9 mouse cellular contexts compared by ENCODE assay signal in the genomic region with DNA sequence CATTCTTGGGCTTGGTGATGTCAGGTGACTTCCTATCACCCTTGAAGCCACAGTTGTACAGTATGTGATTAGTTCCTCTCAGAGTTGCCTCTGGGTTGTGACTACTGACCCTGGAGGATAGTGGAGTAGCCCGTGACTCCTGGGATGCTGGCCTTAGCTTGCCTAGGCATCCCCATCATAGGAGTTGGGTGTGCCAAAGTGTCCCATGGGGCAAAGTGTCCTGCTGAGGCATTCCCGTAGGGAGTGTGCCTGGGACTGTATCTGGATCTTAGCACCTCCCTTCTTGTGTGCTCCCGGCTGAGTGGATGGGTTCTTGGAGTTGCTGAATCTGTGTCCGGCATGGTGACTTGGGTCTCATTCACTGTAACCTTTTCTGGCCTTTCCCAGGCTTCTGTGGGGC. TPM values are rescaled to one million over a fixed set of nuclear protein-coding genes. Genes with fewer than 3 reads are reported as not detected.
DNase-seq lines count a peak whose midpoint lies in the region; ATAC-seq lines count a peak whose summit lies in the region.
"Had no signal": no experiment of that assay in that cellular context is flagged by ENCODE, and none has a peak within 500 bp of the region (broad histone marks: within the 10 kb centered on the region; RNA-seq: fewer than 3 reads in every experiment).

No protein-coding gene starts in this region.

- H3K36me3 ChIP-seq in heart, embryonic 16.5 days (ENCODE audit: control insufficient read depth, insufficient read depth): peaks cover 45% of the 10 kb centered on the region
- peaks cover 45% of the 10 kb centered on the region for H3K36me3 ChIP-seq in midbrain, embryonic 16.5 days (ENCODE audit: control insufficient read depth, insufficient read depth, low read length)
- peaks cover 79% of the 10 kb centered on the region for H3K36me3 ChIP-seq in midbrain, embryonic 15.5 days (replicated peaks)
- H3K36me3 ChIP-seq in stomach, embryonic 15.5 days: peaks cover 59% of the 10 kb centered on the region

- H3K4me2 ChIP-seq in heart, embryonic 16.5 days (ENCODE audit: low read depth, low read length): no peak overlapping the region
- no peak overlapping the region for H3K4me2 ChIP-seq in midbrain, embryonic 16.5 days (ENCODE audit: low read length)
- H3K4me2 ChIP-seq in midbrain, embryonic 15.5 days: no peak overlapping the region
- no peak overlapping the region for H3K4me2 ChIP-seq in stomach, embryonic 15.5 days
- H3K4me2 ChIP-seq: lung, embryonic 14.5 days had no signal

- no peak overlapping the region for H3K4me3 ChIP-seq in heart, embryonic 16.5 days (ENCODE audit: low read length)
- no peak overlapping the region for H3K4me3 ChIP-seq in midbrain, embryonic 16.5 days (ENCODE audit: low read depth, low read length)
- H3K4me3 ChIP-seq in midbrain, embryonic 15.5 days: no peak overlapping the region
- no peak overlapping the region for H3K4me3 ChIP-seq in stomach, embryonic 15.5 days (replicated peaks)

- H3K4me1 ChIP-seq in heart, embryonic 16.5 days (ENCODE audit: control insufficient read depth, insufficient read depth, low read length): peaks cover 35% of the 10 kb centered on the region
- H3K4me1 ChIP-seq in midbrain, embryonic 16.5 days (ENCODE audit: control insufficient read depth, insufficient read depth, low read length): no peaks in the 10 kb centered on the region
- no peaks in the 10 kb centered on the region for H3K4me1 ChIP-seq in midbrain, embryonic 15.5 days
- H3K4me1 ChIP-seq in stomach, embryonic 15.5 days: peaks cover 6% of the 10 kb centered on the region; the same call in 1 of the 2 replicates

- peak overlapping the region; percentile 53 for H3K27ac ChIP-seq in heart, embryonic 16.5 days (ENCODE audit: low read length)
- H3K27ac ChIP-seq in midbrain, embryonic 16.5 days (ENCODE audit: low read length): no peak overlapping the region
- H3K27ac ChIP-seq in midbrain, embryonic 15.5 days: no peak overlapping the region
- H3K27ac ChIP-seq in stomach, embryonic 15.5 days: peak overlapping the region; percentile 54

- ATAC-seq in heart, embryonic 16.5 days (replicated peaks; ENCODE audit: extremely low read depth, insufficient read depth, low FRiP score): peak; percentile 10; the same call in 1 of the 2 replicates
- 0 out of 2 replicates have a peak, but pooled peaks have one; percentile 17 for ATAC-seq in midbrain, embryonic 16.5 days
- ATAC-seq in midbrain, embryonic 15.5 days (replicated peaks): no peak
- ATAC-seq in stomach, embryonic 15.5 days (ENCODE audit: insufficient read depth, low FRiP score, low read depth): no peak

- no peaks in the 10 kb centered on the region for H3K9me3 ChIP-seq in heart, embryonic 16.5 days (replicated peaks; ENCODE audit: control insufficient read depth, low read length)
- H3K9me3 ChIP-seq in midbrain, embryonic 16.5 days (replicated peaks; ENCODE audit: control insufficient read depth, low read length, poor library complexity, severe bottlenecking): no peaks in the 10 kb centered on the region
- H3K9me3 ChIP-seq in midbrain, embryonic 15.5 days: no peaks in the 10 kb centered on the region
- H3K9me3 ChIP-seq in stomach, embryonic 15.5 days: no peaks in the 10 kb centered on the region

- WGBS in heart, embryonic 16.5 days: 38% methylated on average over 4 of the region's 4 CpGs
- WGBS in midbrain, embryonic 16.5 days: 95% methylated on average over 4 of the region's 4 CpGs
- 94% methylated on average over 4 of the region's 4 CpGs for WGBS in midbrain, embryonic 15.5 days
- WGBS in stomach, embryonic 15.5 days: 92% methylated on average over 4 of the region's 4 CpGs

- no peaks in the 10 kb centered on the region for H3K27me3 ChIP-seq in heart, embryonic 16.5 days (ENCODE audit: control insufficient read depth, insufficient read depth, low read length)
- no peaks in the 10 kb centered on the region for H3K27me3 ChIP-seq in midbrain, embryonic 16.5 days (ENCODE audit: control insufficient read depth, insufficient read depth, low read depth, low read length)
- no peaks in the 10 kb centered on the region for H3K27me3 ChIP-seq in midbrain, embryonic 15.5 days (replicated peaks)
- H3K27me3 ChIP-seq in stomach, embryonic 15.5 days (replicated peaks): no peaks in the 10 kb centered on the region

- peak overlapping the region; percentile 56 for H3K9ac ChIP-seq in heart, embryonic 16.5 days (ENCODE audit: low read length)
- H3K9ac ChIP-seq in midbrain, embryonic 16.5 days (ENCODE audit: low read depth, low read length): no peak overlapping the region
- H3K9ac ChIP-seq in midbrain, embryonic 15.5 days: no peak overlapping the region
- no peak overlapping the region for H3K9ac ChIP-seq in stomach, embryonic 15.5 days
- H3K9ac ChIP-seq: lung, embryonic 14.5 days had no signal

- peak; percentile 77 for DNase-seq in cerebellum, adult 9-11 months
- DNase-seq in cerebellum, postnatal 25 days: no peak
- DNase-seq in heart, adult 9 months (ENCODE audit: low spot score in 2 of 2): no peak
- DNase-seq in adipocyte (ENCODE audit: low spot score): no peak

RNA-seq across cellular contexts. Expression of a gene that starts 20.0 kb away (rescaled TPM):
- polyA plus RNA-seq in heart, embryonic 16.5 days (2015; fragmentation: Nextera tagmentation; extraction: Ambion mirVana): 18.8 and 19.2 TPM in 2 replicates
- 17.7 and 17.8 TPM in 2 replicates for polyA plus RNA-seq in midbrain, embryonic 16.5 days (2015; fragmentation: Nextera tagmentation; extraction: Ambion mirVana)
- polyA plus RNA-seq in midbrain, embryonic 15.5 days (2015; fragmentation: Nextera tagmentation; extraction: Ambion mirVana): 21.0 and 25.9 TPM in 2 replicates
- 17.3 and 17.4 TPM in 2 replicates for polyA plus RNA-seq in stomach, embryonic 15.5 days (2015; fragmentation: Nextera tagmentation; extraction: Ambion mirVana)

RNA-seq across cellular contexts. Expression of a gene that starts 23.0 kb away (rescaled TPM):
- 42.3 and 47.7 TPM in 2 replicates for polyA plus RNA-seq in heart, embryonic 16.5 days (2015; fragmentation: Nextera tagmentation; extraction: Ambion mirVana)
- polyA plus RNA-seq in midbrain, embryonic 16.5 days (2015; fragmentation: Nextera tagmentation; extraction: Ambion mirVana): 57.8 and 60.6 TPM in 2 replicates
- polyA plus RNA-seq in midbrain, embryonic 15.5 days (2015; fragmentation: Nextera tagmentation; extraction: Ambion mirVana): 60.3 and 62.6 TPM in 2 replicates
- 52.6 and 62.0 TPM in 2 replicates for polyA plus RNA-seq in stomach, embryonic 15.5 days (2015; fragmentation: Nextera tagmentation; extraction: Ambion mirVana)

RNA-seq across cellular contexts. Expression of a gene that starts 23.4 kb away (rescaled TPM):
- polyA plus RNA-seq in heart, embryonic 16.5 days (2015; fragmentation: Nextera tagmentation; extraction: Ambion mirVana): 79.4 and 83.3 TPM in 2 replicates
- polyA plus RNA-seq in midbrain, embryonic 16.5 days (2015; fragmentation: Nextera tagmentation; extraction: Ambion mirVana): 121 and 125 TPM in 2 replicates
- 130 and 147 TPM in 2 replicates for polyA plus RNA-seq in midbrain, embryonic 15.5 days (2015; fragmentation: Nextera tagmentation; extraction: Ambion mirVana)
- polyA plus RNA-seq in stomach, embryonic 15.5 days (2015; fragmentation: Nextera tagmentation; extraction: Ambion mirVana): 117 and 118 TPM in 2 replicates

RNA-seq across cellular contexts. Expression of a gene that starts 30.1 kb away (rescaled TPM):
- 0.13 and 0.29 TPM in 2 replicates for polyA plus RNA-seq in heart, embryonic 16.5 days (2015; fragmentation: Nextera tagmentation; extraction: Ambion mirVana)
- not detected in 2 replicates for polyA plus RNA-seq in midbrain, embryonic 16.5 days (2015; fragmentation: Nextera tagmentation; extraction: Ambion mirVana)
- polyA plus RNA-seq in midbrain, embryonic 15.5 days (2015; fragmentation: Nextera tagmentation; extraction: Ambion mirVana): 0.10 TPM in 2 replicates
- polyA plus RNA-seq in stomach, embryonic 15.5 days (2015; fragmentation: Nextera tagmentation; extraction: Ambion mirVana): not detected in 2 replicates

RNA-seq across cellular contexts. Expression of a gene that starts 32.9 kb away (rescaled TPM):
- 45.7 and 49.5 TPM in 2 replicates for polyA plus RNA-seq in heart, embryonic 16.5 days (2015; fragmentation: Nextera tagmentation; extraction: Ambion mirVana)
- 99.5 and 112 TPM in 2 replicates for polyA plus RNA-seq in midbrain, embryonic 16.5 days (2015; fragmentation: Nextera tagmentation; extraction: Ambion mirVana)
- polyA plus RNA-seq in midbrain, embryonic 15.5 days (2015; fragmentation: Nextera tagmentation; extraction: Ambion mirVana): 117 and 122 TPM in 2 replicates
- polyA plus RNA-seq in stomach, embryonic 15.5 days (2015; fragmentation: Nextera tagmentation; extraction: Ambion mirVana): 76.1 and 82.3 TPM in 2 replicates

Comparison
In these comparisons a context has a peak if more than half of its experiments do, and no peak if none do; other contexts are left out.
1. ATAC-seq: peak in heart, embryonic 16.5 days (single experiment) and midbrain, embryonic 16.5 days (single experiment); none in midbrain, embryonic 15.5 days (single experiment) and stomach, embryonic 15.5 days (single experiment).
2. H3K27ac ChIP-seq: peak in heart, embryonic 16.5 days (single experiment) and stomach, embryonic 15.5 days (single experiment); none in midbrain, embryonic 16.5 days (single experiment) and midbrain, embryonic 15.5 days (single experiment).